Mouse (Mus musculus) central nervous system, embryonic 14 days (tissue): ENCODE measurements around the gene Gm8024. TPM values are rescaled to one million over a fixed set of nuclear protein-coding genes. Genes with fewer than 3 reads are reported as not detected.

Source experiments
- polyA plus RNA-seq: library from polyadenylated mRNA; depleted of rRNA; stranded (reverse); fragments of >200 nt; gene quantifications from 2 replicates; pipeline ENCODE4 v1.2.3, GENCODE M21; 2012; rRNA removed

The Gm8024 gene
- not detected in 2 replicates for polyA plus RNA-seq

DNA sequence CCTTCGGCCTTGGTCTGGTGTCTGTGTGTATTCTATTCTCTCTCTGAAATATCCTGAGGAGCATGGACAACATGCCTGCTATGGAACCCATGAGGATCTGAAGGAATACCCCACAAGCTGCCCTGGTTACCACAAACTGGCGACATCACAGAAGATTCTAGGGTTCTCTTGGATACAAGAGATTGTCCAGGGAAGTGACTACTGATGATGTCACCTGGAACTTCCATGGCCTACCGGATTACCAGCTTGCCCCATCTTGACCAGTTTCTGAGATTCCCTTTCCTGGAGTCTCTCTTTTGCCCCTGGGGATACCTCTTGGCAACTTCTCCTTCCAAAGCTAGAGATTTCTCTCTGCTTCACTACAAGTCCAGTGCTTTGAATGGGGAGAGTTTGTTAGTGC, at the start of gene Gm8024:
Gm8024 (minus strand) TSS at position 101 of the 400 bp plus-strand sequence.

DNA sequence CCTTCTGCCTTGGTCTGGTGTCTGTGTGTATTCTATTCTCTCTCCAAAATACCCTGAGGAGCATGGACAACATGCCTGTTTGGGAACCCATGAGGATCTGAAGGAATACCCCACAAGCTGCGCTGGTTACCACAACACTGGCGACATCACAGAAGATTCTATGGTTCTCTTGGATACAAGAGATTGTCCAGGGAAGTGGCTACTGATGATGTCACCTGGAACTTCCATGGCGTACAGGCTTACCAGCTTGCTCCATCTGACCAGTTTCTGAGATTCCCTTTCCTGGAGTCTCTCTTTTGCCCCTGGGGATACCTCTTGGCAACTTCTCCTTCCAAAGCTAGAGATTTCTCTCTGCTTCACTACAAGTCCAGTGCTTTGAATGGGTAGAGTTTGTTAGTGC, 21.8 kb downstream of the Gm8024 start, which contains the start of gene Gm8020:
Gm8020 (minus strand) TSS at position 101 of the 400 bp plus-strand sequence.

Other genes starting within 250 kb of the Gm8024 start
- gene Gm9611, start 226.9 kb downstream of the Gm8024 start, polyA plus RNA-seq = not detected in 2 replicates
- gene Gm7995, start 214.1 kb downstream of the Gm8024 start, polyA plus RNA-seq = not detected in 2 replicates
- gene Gm8005, start 84.6 kb downstream of the Gm8024 start, polyA plus RNA-seq = not detected in 2 replicates
- not detected in 2 replicates for gene Gm8011, start 60.4 kb downstream of the Gm8024 start, polyA plus RNA-seq
- not detected in 2 replicates for gene Gm8020, start 21.9 kb downstream of the Gm8024 start, polyA plus RNA-seq
- gene Gm17124, start 75.6 kb upstream of the Gm8024 start, polyA plus RNA-seq = not detected in 2 replicates
- not detected in 2 replicates for gene Gm3633, start 117.6 kb upstream of the Gm8024 start, polyA plus RNA-seq
- gene Gm10378, start 131.7 kb upstream of the Gm8024 start, polyA plus RNA-seq = not detected in 2 replicates
- not detected in 2 replicates for gene Gm3015, start 244.5 kb upstream of the Gm8024 start, polyA plus RNA-seq